Mouse (Mus musculus) hindbrain, embryonic 10.5 days (tissue): ENCODE results near the gene Cox4i1. TPM values are rescaled to one million over a fixed set of nuclear protein-coding genes. Genes with fewer than 3 reads are reported as not detected.

Source experiments
- DNase-seq: peaks from one replicate; pipeline ENCODE4 v3.0.0-alpha.2; 2017; ENCODE audit warnings: low spot score
- H3K27ac ChIP-seq: fragments of 300-500 bp; sonication (generic); 2 replicates; pipeline ENCODE4 v1.5.1; 2016; ENCODE audit warnings: mild to moderate bottlenecking, moderate library complexity
- H3K27me3 ChIP-seq: fragments of 300-500 bp; sonication (generic); 2 replicates; pipeline ENCODE4 v1.6.1; 2016; ENCODE audit warnings: mild to moderate bottlenecking; ENCODE audit not compliant: poor library complexity, insufficient read depth, severe bottlenecking
- H3K36me3 ChIP-seq: fragments of 300-500 bp; sonication (generic); 2 replicates; pipeline ENCODE4 v1.6.1; 2016; ENCODE audit warnings: mild to moderate bottlenecking, moderate library complexity
- H3K4me1 ChIP-seq: fragments of 300-500 bp; sonication (generic); replicated peaks from 2 replicates; pipeline ENCODE4 v1.6.1; 2016; ENCODE audit warnings: mild to moderate bottlenecking
- H3K4me3 ChIP-seq: fragments of 300-500 bp; sonication (generic); 2 replicates; pipeline ENCODE4 v1.5.1; 2016; ENCODE audit warnings: mild to moderate bottlenecking, moderate library complexity
- H3K9me3 ChIP-seq: fragments of 300-500 bp; sonication (generic); 2 replicates; pipeline ENCODE4 v1.6.1; 2016; ENCODE audit warnings: mild to moderate bottlenecking, moderate library complexity
- WGBS: fragments of 180-500 bp; shearing (Covaris S2); methylation state at CpG from one replicate; pipeline ENCODE4 v1.1.7; 2016; 5-methylcytosine and 5-hydroxymethylcytosine counted together
- polyA plus RNA-seq: library from polyadenylated mRNA; unstranded; fragments of >200 nt; fragmentation: Nextera tagmentation; extraction: Ambion mirVana; gene quantifications from 2 replicates; pipeline ENCODE4 v1.2.1, GENCODE M21; 2016

Cox4i1 gene
- polyA plus RNA-seq, 1 experiment from 2014 or later: 1,059 TPM

DNA sequence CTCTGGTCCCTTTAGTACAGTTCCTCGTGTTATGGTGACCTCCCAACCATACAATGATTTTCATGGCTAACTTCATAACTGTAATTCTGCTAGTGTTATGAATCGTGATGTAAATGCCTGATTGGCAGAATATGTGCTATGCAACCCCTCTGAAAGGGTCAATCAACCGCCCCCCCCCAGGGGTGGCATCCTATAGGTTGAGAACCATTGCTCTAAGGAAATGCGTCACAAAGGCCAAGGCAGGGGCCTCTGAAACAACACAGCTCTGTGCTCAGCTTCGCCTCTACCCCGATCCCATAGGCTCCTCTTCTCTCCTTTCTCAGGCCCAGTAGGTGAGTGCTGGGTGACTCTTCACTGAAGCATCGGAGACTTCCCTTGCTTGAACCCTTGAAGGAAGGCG, 17.6 kb downstream of the Cox4i1 start:
- Histone ChIP-seq H3K4me3 (no peak overlapping the region), H3K4me1 (peaks cover 21% of the 10 kb centered on the region), H3K27me3 (peaks cover 10% of the 10 kb centered on the region; the same call in 1 of the 2 replicates), H3K36me3 (no peaks in the 10 kb centered on the region), H3K9me3 (no peaks in the 10 kb centered on the region), H3K27ac (no peak overlapping the region)
- no peak for DNase-seq
- 85% methylated on average over 8 of the region's 8 CpGs for WGBS

DNA sequence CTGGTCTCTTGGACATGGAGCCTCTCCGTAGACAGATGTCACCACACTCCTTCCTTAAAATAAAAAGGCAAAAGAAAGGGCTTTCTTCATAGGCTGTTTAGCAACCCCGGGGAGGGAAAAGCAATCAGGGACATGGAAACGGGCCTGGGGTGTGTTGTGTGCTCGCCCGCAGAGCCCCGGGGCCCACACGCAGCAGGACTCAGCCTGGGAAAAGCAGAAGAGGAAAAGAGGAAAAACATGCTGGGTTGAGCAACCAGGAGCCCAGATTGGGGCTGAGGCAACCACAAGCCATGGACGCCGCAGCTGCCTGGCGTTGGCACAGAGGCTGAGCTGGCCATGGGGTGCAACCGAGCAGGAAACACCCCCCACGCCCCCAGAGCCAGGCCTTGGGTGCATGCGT, 18.0 kb downstream of the Cox4i1 start:
- Histone ChIP-seq H3K36me3 (no peaks in the 10 kb centered on the region), H3K4me1 (peaks cover 21% of the 10 kb centered on the region), H3K27me3 (peaks cover 7% of the 10 kb centered on the region; the same call in 1 of the 2 replicates), H3K4me3 (no peak overlapping the region), H3K9me3 (no peaks in the 10 kb centered on the region), H3K27ac (no peak overlapping the region)
- no peak for DNase-seq
- 89% methylated on average over 13 of the region's 13 CpGs for WGBS

DNA sequence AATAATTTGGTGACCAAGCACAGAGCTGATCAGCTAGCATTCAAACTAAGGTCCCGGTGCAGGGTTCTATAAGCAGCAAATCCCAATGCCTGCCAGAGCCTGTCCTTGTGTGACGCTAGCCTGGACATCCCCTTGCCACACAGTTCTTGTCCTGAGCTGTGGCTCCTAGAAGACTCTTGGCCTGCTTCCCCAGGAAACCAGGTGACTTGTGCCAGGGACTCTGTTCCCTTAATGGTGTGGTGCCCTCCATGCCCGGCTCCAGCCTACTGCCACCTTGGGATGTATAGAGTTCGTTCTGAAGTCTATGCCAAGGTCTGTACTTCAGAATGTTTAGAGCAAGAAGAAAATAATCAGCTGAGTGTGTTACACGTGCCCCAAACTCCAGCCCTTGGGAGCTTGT, 18.6 kb downstream of the Cox4i1 start:
- H3K4me1 ChIP-seq: peaks cover 21% of the 10 kb centered on the region
- no peak for DNase-seq
- WGBS: 85% methylated on average over 5 of the region's 5 CpGs

DNA sequence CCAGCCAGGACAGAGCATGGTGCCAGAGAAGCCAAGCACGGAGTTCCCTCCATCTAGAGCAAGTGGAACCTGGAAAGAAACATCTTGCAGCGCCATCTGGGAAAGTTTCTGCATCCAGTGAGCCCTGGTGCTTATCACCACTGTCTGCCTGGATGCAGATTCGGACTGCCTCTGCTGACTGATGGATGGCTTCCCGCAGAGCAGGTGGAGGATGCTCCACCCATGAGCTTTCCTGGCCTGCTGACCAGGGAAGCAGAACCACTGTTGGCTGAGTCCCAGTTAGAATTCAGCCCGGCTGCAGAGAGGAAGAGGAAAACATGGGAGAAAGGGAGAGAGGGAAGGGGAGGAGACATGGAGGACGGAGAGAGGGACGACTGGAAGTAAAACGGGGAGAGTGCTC, 19.8 kb downstream of the Cox4i1 start:
- Histone ChIP-seq H3K27me3 (peaks cover 4% of the 10 kb centered on the region; the same call in 1 of the 2 replicates), H3K27ac (no peak overlapping the region), H3K36me3 (no peaks in the 10 kb centered on the region), H3K4me1 (peaks cover 23% of the 10 kb centered on the region), H3K9me3 (no peaks in the 10 kb centered on the region), H3K4me3 (no peak overlapping the region)
- WGBS: 74% methylated on average over 8 of the region's 8 CpGs
- no peak for DNase-seq

More for the DNA sequence above, 18.6 kb downstream of the Cox4i1 start:
- Histone ChIP-seq H3K27ac (no peak overlapping the region), H3K36me3 (no peaks in the 10 kb centered on the region), H3K27me3 (peaks cover 4% of the 10 kb centered on the region; the same call in 1 of the 2 replicates), H3K9me3 (no peaks in the 10 kb centered on the region), H3K4me3 (no peak overlapping the region)

DNA sequence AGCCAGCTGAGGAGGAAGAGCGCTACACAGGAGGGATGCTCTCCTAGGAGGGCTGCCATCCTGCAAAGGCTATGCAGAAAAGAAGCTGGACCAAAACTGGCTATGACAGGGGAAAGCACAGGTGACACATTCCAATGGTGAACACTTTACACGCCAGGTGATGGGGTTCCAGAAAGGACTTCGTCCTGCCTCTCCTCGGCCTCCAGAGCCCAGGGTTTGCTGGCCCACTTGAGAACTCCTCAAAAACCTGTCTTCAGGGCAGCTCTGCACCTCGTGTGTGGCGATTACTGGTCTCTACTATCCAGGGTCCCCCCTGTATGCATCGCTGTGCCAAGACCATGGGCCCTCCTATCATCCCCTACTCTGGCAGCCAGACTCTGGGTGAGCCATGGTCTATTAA, 20.5 kb downstream of the Cox4i1 start:
- H3K4me1 ChIP-seq: peaks cover 24% of the 10 kb centered on the region
- 91% methylated on average over 7 of the region's 7 CpGs for WGBS
- no peak for DNase-seq
- no peak overlapping the region for H3K27ac ChIP-seq
- no peaks in the 10 kb centered on the region for H3K9me3 ChIP-seq
- H3K4me3 ChIP-seq: no peak overlapping the region
- no peaks in the 10 kb centered on the region for H3K36me3 ChIP-seq
- peaks cover 4% of the 10 kb centered on the region; the same call in 1 of the 2 replicates for H3K27me3 ChIP-seq

DNA sequence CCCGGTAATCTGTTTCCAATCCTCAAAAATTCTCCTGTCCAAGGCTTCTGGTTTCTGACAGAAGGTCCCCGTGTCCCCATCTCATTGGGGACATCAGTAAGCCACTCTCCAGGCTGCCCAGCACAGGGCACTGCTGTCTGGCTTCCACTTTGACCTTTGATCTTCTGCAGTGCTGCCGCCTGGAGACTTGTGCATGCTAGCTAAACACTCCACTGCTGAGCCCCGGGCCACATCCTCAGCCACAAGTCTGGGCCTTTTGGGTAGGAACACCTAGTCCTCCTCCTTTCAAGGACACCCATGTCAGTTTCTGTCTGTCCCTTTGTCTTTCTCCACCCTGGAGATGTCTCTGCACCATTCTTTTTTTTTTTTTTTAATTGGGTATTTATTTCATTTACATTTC, 24.9 kb downstream of the Cox4i1 start:
- H3K9me3 ChIP-seq: 0 out of 2 replicates have a peak, but pooled peaks cover 2% of the 10 kb centered on the region
- peaks cover 16% of the 10 kb centered on the region for H3K4me1 ChIP-seq
- H3K27me3 ChIP-seq: peaks cover 5% of the 10 kb centered on the region; the same call in 1 of the 2 replicates
- no peak overlapping the region for H3K27ac ChIP-seq
- no peak overlapping the region for H3K4me3 ChIP-seq
- 59% methylated on average over 4 of the region's 4 CpGs for WGBS
- no peak for DNase-seq
- H3K36me3 ChIP-seq: no peaks in the 10 kb centered on the region

DNA sequence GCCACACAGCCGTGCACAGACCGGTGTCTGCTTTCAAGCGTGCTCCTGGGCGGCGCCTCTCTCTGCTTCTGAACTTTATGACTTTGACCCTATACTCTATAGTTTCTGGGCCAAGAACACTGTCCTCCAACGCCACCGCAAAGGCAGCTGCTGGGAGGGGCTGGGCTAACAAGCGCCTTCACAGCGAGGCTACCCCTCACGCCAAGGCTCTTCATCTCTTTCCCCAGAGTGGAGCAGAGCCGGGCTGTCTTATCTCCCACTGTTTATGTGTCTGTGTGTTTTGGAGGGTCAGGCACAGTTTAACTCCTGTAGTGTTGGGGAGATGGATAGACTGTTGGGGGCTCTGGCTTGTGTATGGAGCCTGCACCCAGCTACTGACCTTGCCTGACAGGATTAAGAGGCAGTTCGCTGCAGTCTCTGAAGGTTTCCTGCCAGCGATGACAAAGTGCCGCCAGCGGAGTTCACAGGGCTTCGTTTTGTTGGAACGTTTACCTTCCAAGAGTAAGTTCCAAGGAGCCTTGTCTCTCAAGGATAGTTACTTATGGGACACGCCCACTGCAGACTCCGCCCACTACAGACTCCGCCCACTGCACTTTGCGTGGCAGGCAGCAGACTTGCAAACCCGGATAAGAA, 26.0 kb downstream of the Cox4i1 start:
- Histone ChIP-seq H3K27me3 (peaks cover 5% of the 10 kb centered on the region; the same call in 1 of the 2 replicates), H3K4me1 (peaks cover 16% of the 10 kb centered on the region), H3K9me3 (0 out of 2 replicates have a peak, but pooled peaks cover 3% of the 10 kb centered on the region), H3K4me3 (no peak overlapping the region), H3K36me3 (no peaks in the 10 kb centered on the region), H3K27ac (no peak overlapping the region; the same call in 1 of the 2 replicates)
- WGBS: 56% methylated on average over 22 of the region's 22 CpGs
- DNase-seq: no peak

DNA sequence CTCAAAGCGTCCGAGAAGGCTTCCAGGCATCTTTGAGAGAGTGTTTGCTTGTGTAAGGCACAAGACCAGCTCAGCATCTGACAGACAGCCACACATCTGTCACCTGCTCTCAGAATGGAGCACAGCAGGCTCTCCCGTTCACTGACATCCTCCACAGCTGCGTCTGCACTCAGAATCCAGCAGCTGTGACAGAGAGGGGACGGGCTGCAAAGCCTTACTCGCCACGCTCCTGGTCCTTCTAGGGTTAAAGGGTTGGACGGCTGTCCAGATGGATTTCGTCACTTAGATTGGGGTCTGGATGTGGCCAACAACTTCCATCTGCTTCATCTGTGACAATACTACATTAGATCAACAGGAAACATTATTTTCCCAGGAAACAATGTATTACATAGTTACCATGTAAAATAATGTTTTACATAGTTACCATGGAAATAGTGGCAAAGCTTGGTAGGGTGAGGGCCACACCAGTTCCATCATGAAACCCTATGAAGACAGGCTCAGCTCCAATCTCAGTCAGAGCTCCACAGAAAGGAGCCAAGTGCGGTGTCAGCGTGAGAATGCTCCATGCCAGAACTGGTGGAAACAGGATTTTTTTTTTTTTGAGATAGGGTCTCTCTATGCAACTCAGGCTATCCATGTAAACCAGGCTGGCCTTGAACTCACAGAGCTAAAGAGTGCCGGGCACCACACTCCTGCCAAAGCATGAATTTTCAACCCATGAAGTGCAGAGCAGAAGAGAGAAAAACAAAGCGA, 28.6 kb downstream of the Cox4i1 start:
- 0 out of 2 replicates have a peak overlapping the region, but pooled peaks have one; percentile 19 for H3K27ac ChIP-seq

DNA sequence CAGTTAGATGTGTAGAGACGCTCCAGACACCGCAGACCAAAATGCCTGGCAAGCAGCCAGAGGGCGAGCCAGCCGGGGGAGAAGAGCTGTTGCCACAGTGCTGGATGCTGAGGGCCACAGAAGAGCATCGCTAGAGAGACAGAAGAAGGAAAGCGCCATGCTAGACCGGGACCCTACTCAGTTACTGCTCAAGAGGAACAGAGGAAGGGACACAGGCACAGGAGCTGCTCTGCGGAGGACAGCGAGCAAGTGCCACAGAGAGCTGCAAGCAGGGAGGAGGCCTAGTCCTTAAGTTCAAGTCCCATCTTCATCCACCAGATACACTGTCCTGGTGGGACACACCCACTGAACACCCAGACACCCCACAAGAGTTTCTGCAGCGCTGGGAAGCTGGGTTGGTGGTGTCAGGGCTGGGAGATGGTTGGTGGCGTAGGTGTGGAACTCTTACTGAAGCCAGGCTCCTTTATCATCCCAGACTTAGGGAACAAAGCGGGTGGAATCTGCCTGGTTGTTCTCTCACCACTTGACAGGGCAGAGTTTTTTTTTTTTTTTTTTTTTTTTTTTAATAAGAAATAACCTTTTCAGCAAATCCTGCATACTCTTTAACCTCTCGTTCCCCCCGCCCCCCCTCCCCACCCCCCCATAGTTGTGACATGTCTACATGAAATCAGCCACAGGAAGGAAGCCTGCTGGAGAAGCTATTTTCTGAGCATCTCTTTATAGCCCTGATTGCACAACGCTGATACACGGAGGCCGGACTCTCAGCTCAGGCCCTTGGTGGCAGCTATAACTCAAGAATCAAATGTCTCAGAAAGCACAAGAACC, 29.3 kb downstream of the Cox4i1 start:
- Histone ChIP-seq H3K4me1 (peaks cover 26% of the 10 kb centered on the region), H3K4me3 (no peak overlapping the region), H3K27me3 (peaks cover 11% of the 10 kb centered on the region; the same call in 1 of the 2 replicates), H3K36me3 (no peaks in the 10 kb centered on the region), H3K9me3 (0 out of 2 replicates have a peak, but pooled peaks cover 3% of the 10 kb centered on the region), H3K27ac (0 out of 2 replicates have a peak overlapping the region, but pooled peaks have one; percentile 4)
- WGBS: 89% methylated on average over 17 of the region's 17 CpGs
- no peak for DNase-seq

More for the DNA sequence above, 28.6 kb downstream of the Cox4i1 start:
- peaks cover 5% of the 10 kb centered on the region; the same call in 1 of the 2 replicates for H3K27me3 ChIP-seq
- 0 out of 2 replicates have a peak, but pooled peaks cover 3% of the 10 kb centered on the region for H3K9me3 ChIP-seq
- WGBS: 65% methylated on average over 13 of the region's 13 CpGs
- no peak overlapping the region for H3K4me3 ChIP-seq
- no peak for DNase-seq
- no peaks in the 10 kb centered on the region for H3K36me3 ChIP-seq
- H3K4me1 ChIP-seq: peaks cover 20% of the 10 kb centered on the region

DNA sequence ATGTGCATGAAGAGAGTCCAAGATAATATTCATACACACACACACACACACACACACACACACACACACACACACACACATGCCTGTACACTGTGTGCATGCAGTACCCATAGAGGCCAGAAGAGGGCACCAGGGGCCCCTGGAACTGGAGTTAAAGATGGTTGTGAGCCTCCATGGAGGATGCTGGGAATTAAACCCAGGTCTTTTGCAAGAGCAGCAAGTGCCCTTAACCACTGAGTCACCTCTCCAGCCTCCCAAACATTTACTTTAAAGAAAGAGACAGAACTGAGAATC, 29.9 kb downstream of the Cox4i1 start:
- peaks cover 11% of the 10 kb centered on the region; the same call in 1 of the 2 replicates for H3K27me3 ChIP-seq
- 0 out of 2 replicates have a peak, but pooled peaks cover 3% of the 10 kb centered on the region for H3K9me3 ChIP-seq
- H3K4me3 ChIP-seq: no peak overlapping the region
- H3K27ac ChIP-seq: no peak overlapping the region
- H3K4me1 ChIP-seq: peaks cover 24% of the 10 kb centered on the region
- DNase-seq: no peak
- H3K36me3 ChIP-seq: no peaks in the 10 kb centered on the region

DNA sequence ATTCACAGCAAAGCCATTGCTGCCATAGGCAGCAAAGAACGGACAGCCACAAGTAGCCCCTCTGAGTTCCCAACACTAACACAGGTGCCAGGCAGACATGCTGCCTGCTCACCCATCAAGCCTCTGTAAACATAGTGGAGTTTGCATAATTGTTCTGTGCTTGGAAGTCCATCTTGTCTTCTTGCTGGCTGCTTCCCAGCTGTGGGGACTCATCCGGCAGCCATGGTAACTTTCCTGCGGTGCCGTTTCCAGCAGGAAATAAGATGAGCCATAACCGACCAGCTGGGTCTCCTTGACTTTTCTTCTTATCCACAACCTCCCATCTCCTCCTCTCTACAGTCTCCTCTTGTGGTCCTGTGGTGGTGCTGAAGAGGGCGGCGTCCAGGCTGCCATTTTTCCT, 30.4 kb downstream of the Cox4i1 start:
- 93% methylated on average over 7 of the region's 7 CpGs for WGBS
- Histone ChIP-seq H3K27ac (no peak overlapping the region), H3K4me3 (no peak overlapping the region), H3K36me3 (no peaks in the 10 kb centered on the region), H3K9me3 (0 out of 2 replicates have a peak, but pooled peaks cover 3% of the 10 kb centered on the region), H3K27me3 (peaks cover 11% of the 10 kb centered on the region; the same call in 1 of the 2 replicates), H3K4me1 (peaks cover 22% of the 10 kb centered on the region)
- no peak for DNase-seq

DNA sequence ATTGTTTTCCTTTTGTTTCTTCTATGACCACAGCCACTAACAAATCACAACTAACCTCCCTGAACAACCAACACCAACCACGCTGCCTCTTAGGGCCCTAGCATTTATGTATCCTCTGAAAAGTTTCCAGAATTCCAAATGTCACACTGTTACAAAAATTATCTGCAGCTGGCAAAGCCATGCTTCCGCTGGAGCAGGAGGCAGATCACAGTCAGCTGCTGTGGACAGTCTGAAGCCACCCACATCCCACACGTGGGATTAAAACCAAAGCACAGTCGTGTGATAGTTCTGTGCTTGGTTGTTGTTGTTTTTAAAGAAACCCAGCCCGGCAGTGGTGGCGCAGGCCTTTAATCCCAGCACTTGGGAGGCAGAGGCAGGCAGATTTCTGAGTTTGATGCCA, 31.1 kb downstream of the Cox4i1 start:
- Histone ChIP-seq H3K4me3 (no peak overlapping the region), H3K27ac (no peak overlapping the region), H3K9me3 (0 out of 2 replicates have a peak, but pooled peaks cover 3% of the 10 kb centered on the region), H3K36me3 (no peaks in the 10 kb centered on the region), H3K27me3 (peaks cover 11% of the 10 kb centered on the region; the same call in 1 of the 2 replicates), H3K4me1 (peaks cover 21% of the 10 kb centered on the region)
- 82% methylated on average over 6 of the region's 6 CpGs for WGBS
- DNase-seq: no peak
